Mouse (Mus musculus) MEL (cell line): ENCODE data around the gene Ikzf2. TPM values are rescaled to one million over a fixed set of nuclear protein-coding genes. Genes with fewer than 3 reads are reported as not detected.

Experiments
- DNase-seq: peaks from one replicate; pipeline ENCODE4 v3.0.0; 2011; ENCODE audit warnings: low read depth, low spot score
- H3K27ac ChIP-seq: 2 replicates; pipeline ENCODE4 v1.5.1; 2012; ENCODE audit warnings: low read depth, mild to moderate bottlenecking, control low read depth, low read length, moderate library complexity; ENCODE audit not compliant: control insufficient read depth
- H3K27me3 ChIP-seq, 2 experiments: fragments of 150-350 bp in 1 of 2; sonication (generic) in 1 of 2; 2 replicates each; pipeline ENCODE4 v1.6.1; 2012; ENCODE audit warnings: low read length in 2 of 2, mild to moderate bottlenecking in 2 of 2, improper control_type of control experiment in 1 of 2, moderate library complexity in 1 of 2; ENCODE audit not compliant: insufficient read depth in 2 of 2, control insufficient read depth in 1 of 2
- H3K36me3 ChIP-seq, 2 experiments: 2 replicates each; pipeline ENCODE4 v1.6.1; 2012 to 2014; ENCODE audit warnings: low read length in 2 of 2, improper control_type of control experiment in 1 of 2, inconsistent platforms in 1 of 2, mild to moderate bottlenecking in 1 of 2; ENCODE audit not compliant: insufficient read depth in 2 of 2, control insufficient read depth in 1 of 2
- H3K4me1 ChIP-seq, 2 experiments: fragments of 150-350 bp in 1 of 2; sonication (generic) in 1 of 2; 2 replicates each; pipeline ENCODE4 v1.6.1; 2012; ENCODE audit warnings: low read length in 2 of 2, improper control_type of control experiment in 1 of 2, mild to moderate bottlenecking in 1 of 2; ENCODE audit not compliant: insufficient read depth in 2 of 2, control insufficient read depth in 1 of 2
- H3K4me3 ChIP-seq, 2 experiments: fragments of 150-350 bp in 1 of 2; sonication (generic) in 1 of 2; 2 replicates each; pipeline ENCODE4 v1.5.1; 2012; ENCODE audit warnings: low read depth in 2 of 2, low read length in 2 of 2, mild to moderate bottlenecking in 2 of 2, moderate library complexity in 2 of 2, control low read depth in 1 of 2, improper control_type of control experiment in 1 of 2; ENCODE audit not compliant: control insufficient read depth in 1 of 2, insufficient read depth in 1 of 2
- H3K79me2 ChIP-seq: 2 replicates; pipeline ENCODE4 v1.6.1; 2012; ENCODE audit warnings: mild to moderate bottlenecking, low read length, moderate library complexity; ENCODE audit not compliant: control insufficient read depth, poor library complexity, insufficient read depth
- H3K9ac ChIP-seq: 2 replicates; pipeline ENCODE4 v1.6.1; 2012; ENCODE audit warnings: low read depth, mild to moderate bottlenecking, control low read depth, low read length, moderate library complexity; ENCODE audit not compliant: control insufficient read depth, poor library complexity, severe bottlenecking
- H3K9me3 ChIP-seq: fragments of 150-350 bp; sonication (generic); replicated peaks from 2 replicates; pipeline ENCODE4 v1.6.1; 2012; ENCODE audit warnings: mild to moderate bottlenecking, low read length, improper control_type of control experiment, moderate library complexity; ENCODE audit not compliant: insufficient read depth
- BHLHE40 ChIP-seq: IDR thresholded peaks from 2 replicates; pipeline ENCODE4 v1.6.1; 2012; ENCODE audit warnings: low read depth, mild to moderate bottlenecking, inconsistent platforms, low read length, improper control_type of control experiment, borderline replicate concordance
- CHD1 ChIP-seq: IDR thresholded peaks from 2 replicates; pipeline ENCODE4 v1.6.1; 2012; ENCODE audit warnings: low read depth, mild to moderate bottlenecking, inconsistent platforms, low read length, improper control_type of control experiment
- CHD2 ChIP-seq: IDR thresholded peaks from 2 replicates; pipeline ENCODE4 v1.6.1; 2011; ENCODE audit warnings: low read length, improper control_type of control experiment
- E2F4 ChIP-seq: IDR thresholded peaks from 2 replicates; pipeline ENCODE4 v1.6.1; 2011; ENCODE audit warnings: low read depth, low read length, improper control_type of control experiment, borderline replicate concordance
- ELF1 ChIP-seq: IDR thresholded peaks from 2 replicates; pipeline ENCODE4 v1.6.1; 2014; ENCODE audit warnings: low read depth, mild to moderate bottlenecking, inconsistent platforms, low read length, improper control_type of control experiment, moderate library complexity
- EP300 ChIP-seq, 2 experiments: IDR thresholded peaks; 2 replicates each; pipeline ENCODE4 v1.6.1; 2011; ENCODE audit warnings: improper control_type of control experiment in 2 of 2, low read length in 2 of 2, low read depth in 1 of 2, mild to moderate bottlenecking in 1 of 2
- ETS1 ChIP-seq: IDR thresholded peaks from 2 replicates; pipeline ENCODE4 v1.6.1; 2012; ENCODE audit warnings: low read depth, mild to moderate bottlenecking, inconsistent platforms, low read length, improper control_type of control experiment, moderate library complexity
- GABPA ChIP-seq: IDR thresholded peaks from 2 replicates; pipeline ENCODE4 v1.6.1; 2012; ENCODE audit warnings: low read depth, mild to moderate bottlenecking, inconsistent platforms, low read length, improper control_type of control experiment, moderate library complexity
- HCFC1 ChIP-seq: IDR thresholded peaks from 2 replicates; pipeline ENCODE4 v1.6.1; 2012; ENCODE audit warnings: low read depth, mild to moderate bottlenecking, inconsistent platforms, low read length, improper control_type of control experiment, moderate library complexity
- JUND ChIP-seq: IDR thresholded peaks from 2 replicates; pipeline ENCODE4 v1.6.1; 2011; ENCODE audit warnings: low read depth, mild to moderate bottlenecking, improper control_type of control experiment, low read length
- KAT2A ChIP-seq: conservative IDR thresholded peaks from 2 replicates; pipeline ENCODE4 v1.6.1; 2012; ENCODE audit warnings: low read depth, low read length, improper control_type of control experiment, inconsistent platforms
- MAFK ChIP-seq: IDR thresholded peaks from 2 replicates; pipeline ENCODE4 v1.6.1; 2011; ENCODE audit warnings: low read depth, mild to moderate bottlenecking, low read length, improper control_type of control experiment, borderline replicate concordance
- MAX ChIP-seq: IDR thresholded peaks from 2 replicates; pipeline ENCODE4 v1.6.1; 2011; ENCODE audit warnings: low read length, improper control_type of control experiment
- MXI1 ChIP-seq: IDR thresholded peaks from 2 replicates; pipeline ENCODE4 v1.6.1; 2011; ENCODE audit warnings: mild to moderate bottlenecking, low read depth, low read length, improper control_type of control experiment
- MYB ChIP-seq: IDR thresholded peaks from 2 replicates; pipeline ENCODE4 v1.6.1; 2011; ENCODE audit warnings: mild to moderate bottlenecking, low read depth, low read length, improper control_type of control experiment
- MYC ChIP-seq: IDR thresholded peaks from 2 replicates; pipeline ENCODE4 v1.6.1; 2011; ENCODE audit warnings: low read depth, mild to moderate bottlenecking, low read length, improper control_type of control experiment, moderate library complexity
- NELFE ChIP-seq: IDR thresholded peaks from 2 replicates; pipeline ENCODE4 v1.6.1; 2011; ENCODE audit warnings: low read depth, low read length, improper control_type of control experiment
- NRF1 ChIP-seq: IDR thresholded peaks from 2 replicates; pipeline ENCODE4 v1.6.1; 2014; ENCODE audit warnings: low read depth, mild to moderate bottlenecking, inconsistent platforms, low read length, improper control_type of control experiment, moderate library complexity; ENCODE audit not compliant: poor library complexity, insufficient read depth, severe bottlenecking
- POLR2AphosphoS5 ChIP-seq: IDR thresholded peaks from 2 replicates; pipeline ENCODE4 v1.6.1; 2012; ENCODE audit warnings: low read depth, borderline replicate concordance, mild to moderate bottlenecking, inconsistent platforms, low read length, moderate library complexity, mixed read lengths
- RAD21 ChIP-seq: IDR thresholded peaks from 2 replicates; pipeline ENCODE4 v1.6.1; 2011; ENCODE audit warnings: mild to moderate bottlenecking, low read depth, low read length, improper control_type of control experiment
- RCOR1 ChIP-seq: IDR thresholded peaks from 2 replicates; pipeline ENCODE4 v1.6.1; 2012; ENCODE audit warnings: low read depth, mild to moderate bottlenecking, inconsistent platforms, low read length, improper control_type of control experiment
- SIN3A ChIP-seq: IDR thresholded peaks from 2 replicates; pipeline ENCODE4 v1.6.1; 2012; ENCODE audit warnings: low read length, improper control_type of control experiment, inconsistent platforms
- TBP ChIP-seq: IDR thresholded peaks from 2 replicates; pipeline ENCODE4 v1.8.0; 2011; ENCODE audit warnings: low read depth, low read length, improper control_type of control experiment
- UBTF ChIP-seq: IDR thresholded peaks from 2 replicates; pipeline ENCODE4 v1.6.1; 2012; ENCODE audit warnings: low read depth, mild to moderate bottlenecking, inconsistent platforms, low read length, improper control_type of control experiment, moderate library complexity, borderline replicate concordance; ENCODE audit not compliant: insufficient read depth
- USF1 ChIP-seq: IDR thresholded peaks from 2 replicates; pipeline ENCODE4 v1.6.1; 2014; ENCODE audit warnings: low read depth, mild to moderate bottlenecking, inconsistent platforms, low read length, improper control_type of control experiment, moderate library complexity
- USF2 ChIP-seq, 2 experiments: IDR thresholded peaks; 2 replicates each; pipeline ENCODE4 v1.6.1; 2011 to 2012; ENCODE audit warnings: improper control_type of control experiment in 2 of 2, low read length in 2 of 2, borderline replicate concordance in 1 of 2, inconsistent platforms in 1 of 2, low read depth in 1 of 2, mild to moderate bottlenecking in 1 of 2; ENCODE audit not compliant: insufficient read depth in 1 of 2
- ZC3H11A ChIP-seq: IDR thresholded peaks from 2 replicates; pipeline ENCODE4 v1.6.1; 2012; ENCODE audit warnings: low read depth, mild to moderate bottlenecking, inconsistent platforms, low read length, improper control_type of control experiment
- ZKSCAN1 ChIP-seq: IDR thresholded peaks from 2 replicates; pipeline ENCODE4 v1.6.1; 2012; ENCODE audit warnings: low read depth, mild to moderate bottlenecking, inconsistent platforms, low read length, improper control_type of control experiment, moderate library complexity
- ZNF384 ChIP-seq: IDR thresholded peaks from 2 replicates; pipeline ENCODE4 v1.6.1; 2012; ENCODE audit warnings: low read depth, mild to moderate bottlenecking, inconsistent platforms, low read length, improper control_type of control experiment
- polyA plus RNA-seq, 2 experiments: library from polyadenylated mRNA; stranded (reverse) in 1 of 2; unstranded in 1 of 2; fragments of >175 nt in 1 of 2; fragments of >200 nt in 1 of 2; gene quantifications; 2 replicates each; pipeline versions ENCODE4 v1.2.1 to v1.2.4; 2012; ENCODE audit warnings: low replicate concordance in 2 of 2, low read depth in 1 of 2; ENCODE audit not compliant: insufficient read length in 2 of 2, insufficient read depth in 1 of 2, missing spikeins in 1 of 2
- total RNA-seq: library from RNA; depleted of rRNA; stranded (reverse); fragments of 300-350 nt; gene quantifications from 2 replicates; pipeline ENCODE4 v1.2.3, GENCODE M21; 2012

Gene Ikzf2
- total and polyA plus RNA-seq, 3 experiments, result 2.9 to 5.6 TPM; not detected in 1

DNA sequence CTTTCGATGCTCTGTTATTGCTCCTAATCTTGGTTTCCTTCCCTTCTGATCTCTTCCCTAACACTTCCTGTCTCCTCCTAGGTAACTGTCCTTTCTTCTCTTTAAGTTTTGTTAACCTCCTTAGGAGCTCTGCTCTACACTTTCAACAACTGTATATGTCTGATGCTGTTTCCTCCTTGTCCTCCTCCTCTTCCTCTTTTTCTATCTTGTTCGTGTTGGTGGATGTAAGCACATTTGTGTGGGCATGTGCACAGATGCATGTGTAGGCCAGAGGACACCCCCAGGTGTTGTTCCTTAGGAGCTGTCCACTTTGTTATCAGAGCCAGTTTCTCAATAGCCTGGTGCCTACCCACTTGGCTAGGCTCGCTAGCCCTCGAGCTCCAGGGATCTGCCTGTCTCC lies 169.0 kb downstream of the Ikzf2 start:
- Histone ChIP-seq H3K27ac (peak overlapping the region; percentile 86), H3K79me2 (no peaks in the 10 kb centered on the region), H3K9ac (0 out of 2 replicates have a peak overlapping the region, but pooled peaks have one; percentile 3), H3K9me3 (no peaks in the 10 kb centered on the region), H3K36me3 (peaks cover 0 to 51% of the 10 kb centered on the region in 2 experiments; a peak in 2 of 4 replicates), H3K27me3 (no peaks in the 10 kb centered on the region), H3K4me3 (no peak overlapping the region), H3K4me1 (peaks cover 38 to 39% of the 10 kb centered on the region in 2 experiments)
- TF ChIP-seq MYC, result peak; percentile 70; the same call in 1 of the 2 replicates
- peak; percentile 40 to 47; a peak in 3 of 4 replicates for TF ChIP-seq EP300 (IDR thresholded peaks at IDR 0.05; ENCODE audit: low read depth in 1 of 2, low read length in 2 of 2)
- TF ChIP-seq ZKSCAN1, result no peak
- 0 out of 2 replicates have a peak, but pooled peaks have one; percentile 41 for TF ChIP-seq ELF1
- TF ChIP-seq MAX, result peak; percentile 16; the same call in 1 of the 2 replicates
- 0 out of 2 replicates have a peak, but pooled peaks have one; percentile 34 for TF ChIP-seq SIN3A
- DNase-seq, result peak; percentile 77

DNA sequence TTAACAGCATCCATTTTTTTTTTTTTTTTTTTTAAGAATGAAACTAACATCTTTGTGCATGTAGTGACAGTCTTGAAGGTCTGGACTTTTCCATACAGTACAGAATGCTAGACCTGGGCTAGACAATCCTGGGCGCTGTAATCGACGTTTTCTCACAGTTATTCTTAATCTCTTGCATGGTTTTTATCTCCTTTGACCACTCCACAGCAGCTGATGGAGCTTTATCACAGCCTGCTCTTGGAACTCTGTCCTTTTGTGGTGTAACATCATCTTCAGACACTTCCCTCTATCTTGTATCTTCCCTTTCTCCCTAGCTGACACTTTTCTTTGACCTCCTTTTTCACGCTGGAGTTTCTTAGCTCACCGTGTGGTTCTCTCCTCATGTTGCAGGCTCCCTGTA lies 170.9 kb downstream of the Ikzf2 start:
- peak; percentile 60 for DNase-seq
- peak overlapping the region; percentile 35; the same call in 1 of the 2 replicates for H3K9ac ChIP-seq
- no peaks in the 10 kb centered on the region for H3K9me3 ChIP-seq
- H3K27me3 ChIP-seq, result no peaks in the 10 kb centered on the region
- peak overlapping the region in 1 of 2 experiments; percentile 6; a peak in 1 of 4 replicates for H3K4me3 ChIP-seq
- peaks cover 47 to 49% of the 10 kb centered on the region in 2 experiments for H3K4me1 ChIP-seq
- no peaks in the 10 kb centered on the region for H3K79me2 ChIP-seq
- peaks cover 0 to 64% of the 10 kb centered on the region in 2 experiments; a peak in 2 of 4 replicates for H3K36me3 ChIP-seq
- H3K27ac ChIP-seq, result peak overlapping the region; percentile 86
- TF ChIP-seq ETS1 (peak; percentile 100), ZC3H11A (0 out of 2 replicates have a peak, but pooled peaks have one; percentile 19), KAT2A (no peak; the same call in 1 of the 2 replicates), ZNF384 (peak; percentile 89), ELF1 (peak; percentile 40; the same call in 1 of the 2 replicates), JUND (peak; percentile 66; the same call in 1 of the 2 replicates), MXI1 (peak; percentile 59), CHD1 (peak; percentile 65; the same call in 1 of the 2 replicates), MAFK (peak; percentile 75), MYB (peak; percentile 90), GABPA (peak; percentile 50; the same call in 1 of the 2 replicates), POLR2AphosphoS5 (no peak), UBTF (no peak), RAD21 (no peak), NRF1 (no peak), MAX (no peak; the same call in 1 of the 2 replicates), SIN3A (peak; percentile 96), USF1 (no peak), BHLHE40 (peak; percentile 75), NELFE (no peak), TBP (0 out of 2 replicates have a peak, but pooled peaks have one; percentile 39), HCFC1 (peak; percentile 48; the same call in 1 of the 2 replicates), RCOR1 (peak; percentile 93), CHD2 (peak; percentile 58; the same call in 1 of the 2 replicates), E2F4 (no peak), USF2 (IDR thresholded peaks at IDR 0.05; ENCODE audit: borderline replicate concordance in 1 of 2, insufficient read depth in 1 of 2, low read depth in 1 of 2, low read length in 2 of 2) (no peak)
